Mouse (Mus musculus): ENCODE data around the gene Slc25a22. TPM values are rescaled to one million over a fixed set of nuclear protein-coding genes. Genes with fewer than 3 reads are reported as not detected.

Gene Slc25a22
- 12.2 and 14.8 TPM in 2 replicates for polyA plus RNA-seq (2015; fragmentation: Nextera tagmentation; extraction: Ambion mirVana)

GRCm38 (mm10) chr7:141437178-141438120 is at the start of gene Slc25a22:
Slc25a22 (minus strand) TSS chr7:141437892.

GRCm38 (mm10) chr7:141475011-141475804 is 37.5 kb upstream of the Slc25a22 start, which contains the start of the genes Polr2l and Tspan4:
Polr2l (minus strand) TSS chr7:141475132.
Tspan4 (plus strand) TSS chr7:141475240.

GRCm38 (mm10) chr7:141467230-141468030 is 29.7 kb upstream of the Slc25a22 start, which contains the start of gene Cd151:
Cd151 (plus strand) TSS chr7:141467392.

DNA sequence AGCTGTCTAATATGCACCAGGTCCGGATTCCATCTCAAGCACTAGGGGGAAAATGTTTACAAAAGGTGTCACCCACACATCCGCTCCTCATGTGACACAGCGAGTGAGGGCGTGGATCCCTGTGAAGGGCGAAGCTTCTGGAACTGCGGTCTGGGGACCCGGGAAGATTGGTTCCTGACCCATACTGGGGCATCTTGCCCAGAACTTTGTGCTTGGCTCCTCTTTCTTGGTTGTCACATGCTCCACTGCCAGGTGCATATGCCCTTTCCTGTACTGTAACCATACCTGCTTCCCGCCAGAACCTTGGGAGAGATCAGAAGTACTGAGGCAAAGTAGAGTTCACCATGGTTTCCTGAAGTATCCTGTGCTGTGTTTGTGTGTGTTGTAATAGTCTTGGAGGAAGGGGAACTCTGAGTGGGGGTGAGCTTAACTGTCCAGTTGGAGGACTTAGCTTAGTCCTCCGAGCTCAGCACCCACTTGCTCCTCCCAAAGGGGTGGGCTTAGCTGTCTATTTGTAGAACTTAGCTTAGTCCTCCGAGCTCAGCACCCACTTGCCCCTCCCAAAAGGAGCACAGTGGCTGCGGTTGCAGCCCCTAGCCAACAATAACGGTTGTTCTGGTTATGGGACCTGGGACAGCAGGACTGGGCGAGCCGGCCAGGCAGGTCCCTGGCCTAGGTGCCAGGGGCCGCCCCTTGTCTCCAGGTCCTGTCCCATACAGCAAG is 22.9 kb upstream of the Slc25a22 start, which contains the start of gene Cracr2b:
Gene Cracr2b, plus strand, starts transcription at position 704 of the 723 bp plus-strand sequence.

DNA sequence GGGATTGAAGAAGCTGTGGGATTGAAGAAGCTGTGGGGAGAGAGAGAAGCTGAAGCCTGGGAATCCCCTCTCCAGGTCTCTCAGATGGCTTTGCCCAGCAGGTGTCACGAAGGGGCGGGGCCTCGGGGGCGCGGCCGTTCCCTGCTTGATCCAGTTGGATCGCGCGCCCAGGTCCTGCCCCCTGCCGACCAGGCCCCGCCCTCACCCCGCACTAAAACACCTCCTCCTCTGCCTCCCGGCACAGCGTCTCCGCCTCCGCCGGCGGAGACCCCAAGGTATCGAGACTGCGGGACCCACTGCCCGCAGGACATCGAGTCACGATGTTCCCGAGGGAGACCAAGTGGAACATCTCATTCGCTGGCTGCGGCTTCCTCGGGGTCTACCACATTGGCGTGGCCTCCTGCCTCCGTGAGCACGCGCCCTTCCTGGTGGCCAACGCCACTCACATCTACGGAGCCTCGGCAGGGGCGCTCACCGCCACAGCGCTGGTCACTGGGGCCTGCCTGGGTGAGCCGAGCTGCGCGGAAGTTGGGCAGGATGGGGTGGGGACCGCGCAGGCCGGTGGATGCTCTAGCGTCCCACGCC is 17.4 kb upstream of the Slc25a22 start, which contains the start of gene Pnpla2:
Gene Pnpla2, plus strand, starts transcription at position 232 of the 585 bp plus-strand sequence.

DNA sequence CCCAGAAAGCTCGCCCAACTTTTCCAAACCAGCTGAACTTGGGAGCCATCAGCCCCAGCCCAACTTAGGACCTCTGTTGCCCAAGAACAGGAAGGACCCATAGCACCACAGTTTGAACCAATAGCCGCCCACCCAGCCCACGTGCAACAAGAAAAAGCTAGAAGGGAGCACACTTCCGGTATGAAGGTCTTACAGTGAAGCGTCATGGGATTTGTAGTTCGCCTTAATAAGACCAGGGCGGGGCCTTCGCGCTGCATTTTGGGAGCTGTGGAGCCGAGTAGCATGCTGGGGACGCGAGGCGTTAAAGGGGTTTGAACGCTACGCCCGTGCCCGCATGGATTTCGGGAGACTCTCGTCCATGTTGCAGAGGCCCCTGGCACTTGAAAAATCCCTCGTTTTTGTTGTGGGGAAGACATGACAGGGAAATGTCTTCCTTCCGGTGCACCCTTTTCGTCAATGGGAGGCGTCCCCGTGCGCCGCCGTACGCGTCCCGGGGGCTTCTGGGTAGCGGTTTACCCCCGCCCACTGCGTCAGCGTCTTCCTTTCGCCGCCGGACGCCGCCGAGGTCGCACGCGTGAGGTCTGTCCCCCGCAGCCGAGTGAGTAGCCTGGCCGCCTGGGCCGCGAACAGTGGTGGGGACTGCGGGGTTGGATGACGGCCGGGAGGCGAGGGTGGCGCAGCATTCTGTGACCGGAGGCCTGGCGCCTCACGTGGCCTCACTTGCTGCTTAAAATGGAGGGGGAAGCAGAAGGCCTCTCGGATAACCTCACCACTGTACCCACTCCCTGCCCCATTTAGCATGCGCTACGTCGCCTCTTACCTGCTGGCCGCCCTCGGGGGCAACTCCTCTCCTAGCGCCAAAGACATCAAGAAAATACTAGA is 9.7 kb upstream of the Slc25a22 start, which contains the start of gene Rplp2:
Gene Rplp2, plus strand, starts transcription at position 261 of the 882 bp plus-strand sequence.

DNA sequence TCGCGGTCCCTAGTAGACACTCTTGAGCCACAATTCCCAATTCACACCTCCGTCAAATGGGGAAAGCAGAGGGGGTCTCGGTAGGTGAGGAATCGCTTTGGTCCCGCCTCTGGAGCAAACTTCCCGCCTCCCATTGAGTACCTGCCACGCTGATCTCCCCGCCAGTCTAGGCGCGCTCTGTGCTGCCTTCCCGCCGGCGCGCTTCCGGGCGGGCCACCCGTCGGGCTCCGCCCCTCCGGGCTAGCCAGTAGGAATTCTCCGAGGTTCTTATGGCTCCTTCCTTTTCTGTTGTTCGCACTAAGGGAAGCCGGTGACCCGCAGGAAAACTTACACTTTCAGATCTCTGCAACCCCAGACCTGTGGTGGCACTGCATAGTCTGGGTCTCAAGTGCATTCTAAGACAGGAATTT is 6.1 kb upstream of the Slc25a22 start, which contains the start of gene Pidd1:
Gene Pidd1, minus strand, starts transcription at position 198 of the 410 bp plus-strand sequence.

GRCm38 (mm10) chr7:141429310-141429709 is 8.4 kb downstream of the Slc25a22 start, which contains the start of gene Cend1:
Cend1 (minus strand) TSS chr7:141429491.

GRCm38 (mm10) chr7:141413809-141414584 is 23.7 kb downstream of the Slc25a22 start, which contains the start of gene Gatd1:
Gatd1 (minus strand) TSS chr7:141414136.

DNA sequence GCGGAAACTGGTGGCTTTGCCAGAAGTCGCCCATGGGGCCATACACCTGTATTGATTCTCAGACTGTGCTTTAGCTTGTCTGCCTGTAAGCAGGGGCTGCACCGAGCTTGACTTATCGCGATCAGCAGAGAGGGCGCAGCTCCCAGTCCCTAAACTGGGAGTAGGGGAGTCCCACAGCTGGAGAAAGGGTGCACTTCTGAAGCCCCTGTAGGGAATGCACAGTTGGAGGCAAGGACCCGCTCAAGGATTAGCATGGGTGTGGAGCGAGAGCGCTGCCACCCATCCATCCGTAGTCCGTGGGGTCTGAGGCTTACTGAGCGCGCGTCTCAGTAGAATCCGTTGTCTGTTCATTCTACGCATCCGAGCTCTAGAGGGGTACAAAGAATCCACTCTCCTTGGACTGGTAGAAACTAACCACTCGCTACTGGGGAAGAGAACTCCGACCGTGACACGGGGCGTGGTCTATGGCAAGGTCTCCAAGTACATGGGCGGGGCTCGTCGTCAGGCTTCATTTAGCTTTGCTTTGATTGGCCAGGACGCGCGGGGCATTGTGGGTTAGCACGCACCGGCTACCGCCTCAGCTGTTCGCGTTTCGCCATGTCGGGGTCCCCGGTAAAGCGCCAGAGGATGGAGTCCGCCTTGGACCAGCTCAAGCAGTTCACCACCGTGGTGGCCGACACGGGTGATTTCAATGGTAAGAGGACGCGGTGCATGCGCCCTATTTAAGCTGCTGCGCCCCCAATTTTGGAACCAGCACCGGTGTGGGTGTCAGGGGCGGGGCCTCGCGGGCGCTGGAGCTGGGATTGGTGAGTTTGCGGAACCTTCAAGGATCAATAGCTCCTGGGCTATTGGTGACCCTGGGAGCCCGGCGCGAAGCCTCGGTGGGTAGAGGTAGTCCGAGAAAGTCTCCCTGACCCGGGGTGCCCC is 45.8 kb downstream of the Slc25a22 start, which contains the start of gene Taldo1:
Gene Taldo1, plus strand, starts transcription at position 575 of the 927 bp plus-strand sequence.

Other genes with a start within 250 kb of the Slc25a22 start
- 116 and 122 TPM in 2 replicates for gene Hras, start 243.9 kb downstream of the Slc25a22 start, polyA plus RNA-seq (2015; fragmentation: Nextera tagmentation; extraction: Ambion mirVana)
- 2.4 and 3.4 TPM in 2 replicates for gene Lrrc56, start 243.7 kb downstream of the Slc25a22 start, polyA plus RNA-seq (2015; fragmentation: Nextera tagmentation; extraction: Ambion mirVana)
- 1.4 and 1.7 TPM in 2 replicates for gene Lmntd2, start 223.8 kb downstream of the Slc25a22 start, polyA plus RNA-seq (2015; fragmentation: Nextera tagmentation; extraction: Ambion mirVana)
- gene Rassf7, start 222.0 kb downstream of the Slc25a22 start, polyA plus RNA-seq (2015; fragmentation: Nextera tagmentation; extraction: Ambion mirVana), result 72.5 and 76.7 TPM in 2 replicates
- 27.5 and 28.3 TPM in 2 replicates for gene Phrf1, start 209.1 kb downstream of the Slc25a22 start, polyA plus RNA-seq (2015; fragmentation: Nextera tagmentation; extraction: Ambion mirVana)
- gene Irf7, start 171.4 kb downstream of the Slc25a22 start, polyA plus RNA-seq (2015; fragmentation: Nextera tagmentation; extraction: Ambion mirVana), result 11.5 and 15.7 TPM in 2 replicates
- 0.06 TPM in 1 of 2 replicates, not detected in the other for gene Cdhr5, start 161.1 kb downstream of the Slc25a22 start, polyA plus RNA-seq (2015; fragmentation: Nextera tagmentation; extraction: Ambion mirVana)
- 3.3 and 5.1 TPM in 2 replicates for gene Sct, start 158.8 kb downstream of the Slc25a22 start, polyA plus RNA-seq (2015; fragmentation: Nextera tagmentation; extraction: Ambion mirVana)
- 0.31 and 0.36 TPM in 2 replicates for gene Drd4, start 145.9 kb downstream of the Slc25a22 start, polyA plus RNA-seq (2015; fragmentation: Nextera tagmentation; extraction: Ambion mirVana)
- 30.4 and 32.7 TPM in 2 replicates for gene Deaf1, start 110.2 kb downstream of the Slc25a22 start, polyA plus RNA-seq (2015; fragmentation: Nextera tagmentation; extraction: Ambion mirVana)
- gene Tmem80, start 110.2 kb downstream of the Slc25a22 start, polyA plus RNA-seq (2015; fragmentation: Nextera tagmentation; extraction: Ambion mirVana), result 22.8 and 26.0 TPM in 2 replicates
- gene Eps8l2, start 99.0 kb downstream of the Slc25a22 start, polyA plus RNA-seq (2015; fragmentation: Nextera tagmentation; extraction: Ambion mirVana), result 31.7 and 35.1 TPM in 2 replicates
- 316 and 327 TPM in 2 replicates for gene Taldo1, start 45.7 kb downstream of the Slc25a22 start, polyA plus RNA-seq (2015; fragmentation: Nextera tagmentation; extraction: Ambion mirVana)
- 29.3 and 32.7 TPM in 2 replicates for gene Gatd1, start 23.8 kb downstream of the Slc25a22 start, polyA plus RNA-seq (2015; fragmentation: Nextera tagmentation; extraction: Ambion mirVana)
- gene Cend1, start 8.4 kb downstream of the Slc25a22 start, polyA plus RNA-seq (2015; fragmentation: Nextera tagmentation; extraction: Ambion mirVana), result 1.6 and 2.1 TPM in 2 replicates
- gene Pidd1, start 6.1 kb upstream of the Slc25a22 start, polyA plus RNA-seq (2015; fragmentation: Nextera tagmentation; extraction: Ambion mirVana), result 2.6 and 3.3 TPM in 2 replicates
- gene Rplp2, start 9.5 kb upstream of the Slc25a22 start, polyA plus RNA-seq (2015; fragmentation: Nextera tagmentation; extraction: Ambion mirVana), result 916 and 931 TPM in 2 replicates
- 57.6 and 61.7 TPM in 2 replicates for gene Pnpla2, start 17.3 kb upstream of the Slc25a22 start, polyA plus RNA-seq (2015; fragmentation: Nextera tagmentation; extraction: Ambion mirVana)
- 9.8 and 10.0 TPM in 2 replicates for gene Cracr2b, start 23.2 kb upstream of the Slc25a22 start, polyA plus RNA-seq (2015; fragmentation: Nextera tagmentation; extraction: Ambion mirVana)
- 36.5 and 40.4 TPM in 2 replicates for gene Cd151, start 29.5 kb upstream of the Slc25a22 start, polyA plus RNA-seq (2015; fragmentation: Nextera tagmentation; extraction: Ambion mirVana)
- 49.9 and 56.6 TPM in 2 replicates for gene Polr2l, start 37.2 kb upstream of the Slc25a22 start, polyA plus RNA-seq (2015; fragmentation: Nextera tagmentation; extraction: Ambion mirVana)
- gene Tspan4, start 37.3 kb upstream of the Slc25a22 start, polyA plus RNA-seq (2015; fragmentation: Nextera tagmentation; extraction: Ambion mirVana), result 120 and 142 TPM in 2 replicates
- gene Chid1, start 102.0 kb upstream of the Slc25a22 start, polyA plus RNA-seq (2015; fragmentation: Nextera tagmentation; extraction: Ambion mirVana), result 20.8 and 21.2 TPM in 2 replicates
- 49.7 and 53.0 TPM in 2 replicates for gene Ap2a2, start 124.3 kb upstream of the Slc25a22 start, polyA plus RNA-seq (2015; fragmentation: Nextera tagmentation; extraction: Ambion mirVana)
- gene Muc6, start 217.4 kb upstream of the Slc25a22 start, polyA plus RNA-seq (2015; fragmentation: Nextera tagmentation; extraction: Ambion mirVana), result 0.12 and 0.13 TPM in 2 replicates

All from urinary bladder, postnatal 0 days (tissue).